Mouse (Mus musculus) liver, embryonic 14.5 days (tissue): ENCODE results near the gene Tef.

ENCODE experiments used
- CTCF ChIP-seq: IDR thresholded peaks from 2 replicates; pipeline ENCODE4 v1.5.1; 2016; ENCODE audit warnings: antibody characterized with exemption, low read depth, control low read depth
- EP300 ChIP-seq: IDR thresholded peaks from 2 replicates; pipeline ENCODE4 v1.6.1; 2016; ENCODE audit warnings: antibody characterized with exemption, low read depth

- TF ChIP-seq CTCF, result no peak
- no peak for TF ChIP-seq EP300
Measured at GRCm38 (mm10) chr15:81835007-81835880, 33.0 kb downstream of the Tef start.
